Mouse (Mus musculus): ENCODE measurements around the gene Gm17545.

DNA sequence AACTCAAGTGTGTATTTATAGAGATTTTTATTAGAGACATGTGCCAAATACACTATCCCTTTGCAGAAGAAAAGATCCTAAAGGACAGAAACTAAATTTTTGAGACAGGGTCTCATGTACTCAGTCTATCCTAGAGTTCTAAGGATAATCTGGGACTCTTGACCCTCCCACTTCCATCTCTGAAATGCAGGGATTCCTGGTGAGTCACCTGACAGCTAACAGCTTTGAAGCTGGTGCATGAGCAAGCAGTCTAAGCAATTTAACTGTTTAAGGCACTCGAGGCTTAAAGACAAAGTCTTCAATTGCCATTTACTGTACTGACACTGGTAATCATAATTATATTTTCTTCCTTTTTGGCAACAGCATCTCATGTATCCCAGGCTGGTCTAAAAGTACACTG is 31.5 kb upstream of the Gm17545 start:
- no peak for TF ChIP-seq CTCF (IDR thresholded peaks at IDR 0.05; ENCODE audit: low read depth, low read length)
- TF ChIP-seq POLR2A (IDR thresholded peaks at IDR 0.05; ENCODE audit: borderline replicate concordance, low read depth, low read length) = no peak

Data from bone marrow macrophage, adult 2 months (primary cell).